Mouse (Mus musculus) G1E (cell line): ENCODE measurements around the gene Olfr304. TPM values are rescaled to one million over a fixed set of nuclear protein-coding genes. Genes with fewer than 3 reads are reported as not detected.
"Not testable (repeated sequence)": the region's sequence is repeated elsewhere in the genome, so short reads cannot be mapped to it uniquely, and the experiment has no call there.

Source experiments
- ATAC-seq: 2 replicates; pipeline ENCODE4 v1.8.0; 2016; ENCODE audit warnings: mild to moderate bottlenecking; ENCODE audit not compliant: insufficient number of reproducible peaks, poor library complexity, low FRiP score, severe bottlenecking; ENCODE audit errors: extremely low read depth
- DNase-seq: peaks from one replicate; pipeline ENCODE4 v3.0.0; 2012; ENCODE audit warnings: low spot score
- H3K27me3 ChIP-seq: 2 replicates; pipeline ENCODE4 v1.6.1; 2012; ENCODE audit warnings: mild to moderate bottlenecking, low read length, inconsistent platforms; ENCODE audit not compliant: insufficient read depth
- H3K36me3 ChIP-seq: replicated peaks from 2 replicates; pipeline ENCODE3; 2012; ENCODE audit warnings: mild to moderate bottlenecking, inconsistent platforms
- H3K4me1 ChIP-seq: 2 replicates; pipeline ENCODE4 v1.6.1; 2012; ENCODE audit warnings: low read depth, low read length, inconsistent platforms, mixed read lengths; ENCODE audit not compliant: insufficient read depth
- H3K4me3 ChIP-seq: 2 replicates; pipeline ENCODE4 v1.5.1; 2012; ENCODE audit warnings: low read depth, mild to moderate bottlenecking, inconsistent platforms, low read length, moderate library complexity, mixed read lengths
- H3K9me3 ChIP-seq: replicated peaks from 2 replicates; pipeline ENCODE4 v1.6.1; 2012; ENCODE audit warnings: inconsistent platforms
- CTCF ChIP-seq: IDR thresholded peaks from 2 replicates; pipeline ENCODE4 v1.5.1; 2012; ENCODE audit warnings: low read depth, low read length, inconsistent platforms, mixed read lengths
- GATA1 ChIP-seq: IDR thresholded peaks from 2 replicates; pipeline ENCODE4 v1.6.1; 2012; ENCODE audit warnings: borderline replicate concordance, low read length, inconsistent platforms, mixed read lengths
- GATA2 ChIP-seq: IDR thresholded peaks from 2 replicates; pipeline ENCODE4 v1.6.1; 2012; ENCODE audit warnings: low read depth, low read length, inconsistent platforms, borderline replicate concordance
- POLR2AphosphoS5 ChIP-seq: IDR thresholded peaks from 2 replicates; pipeline ENCODE4 v1.6.1; 2012; ENCODE audit warnings: low read depth, low read length, inconsistent platforms; ENCODE audit not compliant: insufficient replicate concordance
- TAL1 ChIP-seq: conservative IDR thresholded peaks from 2 replicates; pipeline ENCODE4 v1.6.1; 2012; ENCODE audit warnings: low read depth, low read length, inconsistent platforms, mixed read lengths
- polyA plus RNA-seq: library from polyadenylated mRNA; stranded (reverse); fragments of >175 nt; gene quantifications from 2 replicates; pipeline ENCODE4 v1.2.3, GENCODE M21; 2012
- total RNA-seq, 2 experiments: library from RNA; stranded (forward) in 1 of 2; stranded (reverse) in 1 of 2; fragments of 200-1000 nt in 1 of 2; fragments of >200 nt in 1 of 2; fragmentation: Nextera tagmentation in 1 of 2; gene quantifications; 2 replicates each; pipeline ENCODE4 v1.2.3; 2014 to 2017

Olfr304 gene
- total RNA-seq (2014; fragmentation: Nextera tagmentation), result not detected in 2 replicates
- 0.16 TPM in 1 of 2 replicates, not detected in the other for total RNA-seq (2017)
- polyA plus RNA-seq, result not detected in 2 replicates

GRCm38 (mm10) chr7:86386558-86386957 is at the start of gene Olfr304:
Olfr304 (minus strand) TSS chr7:86386658.
- no peaks in the 10 kb centered on the region for H3K9me3 ChIP-seq

GRCm38 (mm10) chr7:86403546-86403945 is 17.1 kb upstream of the Olfr304 start, which contains the start of gene Olfr301:
Olfr301 (plus strand) TSS chr7:86403846.
- Histone ChIP-seq H3K4me1 (no peaks in the 10 kb centered on the region), H3K36me3 (no peaks in the 10 kb centered on the region), H3K9me3 (no peaks in the 10 kb centered on the region), H3K27me3 (no peaks in the 10 kb centered on the region), H3K4me3 (no peak within 1 kb of the TSS)
- no peak for TF ChIP-seq GATA2
- TF ChIP-seq CTCF, result no peak
- TF ChIP-seq GATA1, result no peak
- no peak for TF ChIP-seq TAL1
- no peak for TF ChIP-seq POLR2AphosphoS5
- no peak for DNase-seq
- no peak for ATAC-seq

More at GRCm38 (mm10) chr7:86386558-86386957, at the start of gene Olfr304:
- no peak within 1 kb of the TSS for H3K4me3 ChIP-seq
- no peaks in the 10 kb centered on the region for H3K36me3 ChIP-seq
- TF ChIP-seq POLR2AphosphoS5, result no peak
- no peak for TF ChIP-seq GATA2
- TF ChIP-seq CTCF, result no peak
- no peak for TF ChIP-seq GATA1
- TF ChIP-seq TAL1, result no peak
- no peaks in the 10 kb centered on the region for H3K27me3 ChIP-seq
- H3K4me1 ChIP-seq, result no peaks in the 10 kb centered on the region
- no peak for ATAC-seq
- no peak for DNase-seq

GRCm38 (mm10) chr7:86397689-86398088 is 11.2 kb upstream of the Olfr304 start, which contains the start of gene Olfr303:
Olfr303 (minus strand) TSS chr7:86397789.
- Histone ChIP-seq H3K27me3 (no peaks in the 10 kb centered on the region), H3K36me3 (no peaks in the 10 kb centered on the region), H3K4me1 (no peaks in the 10 kb centered on the region), H3K4me3 (no peak within 1 kb of the TSS), H3K9me3 (no peaks in the 10 kb centered on the region; the same call in 1 of the 2 replicates)
- no peak for TF ChIP-seq GATA1
- TF ChIP-seq GATA2, result no peak
- no peak for TF ChIP-seq POLR2AphosphoS5
- no peak for TF ChIP-seq CTCF
- no peak for TF ChIP-seq TAL1
- DNase-seq (no peak), ATAC-seq (no peak)

- Histone ChIP-seq H3K27me3 (no peaks in the 10 kb centered on the region), H3K9me3 (no peaks in the 10 kb centered on the region), H3K36me3 (no peaks in the 10 kb centered on the region), H3K4me1 (no peaks in the 10 kb centered on the region), H3K4me3 (no peak overlapping the region)
- no peak for DNase-seq
- ATAC-seq, result no peak
- no peak for TF ChIP-seq GATA1
- TF ChIP-seq TAL1, result no peak
- TF ChIP-seq CTCF, result no peak
- TF ChIP-seq GATA2, result no peak
- TF ChIP-seq POLR2AphosphoS5, result no peak
These were observed 689 bp downstream of the Olfr304 start for GRCm38 (mm10) chr7:86385769-86386168.

GRCm38 (mm10) chr7:86366828-86367227 is 19.6 kb downstream of the Olfr304 start, which contains the start of gene Olfr305:
Olfr305 (minus strand) TSS chr7:86366928.
- DNase-seq (no peak), ATAC-seq (no peak)
- Histone ChIP-seq H3K36me3 (no peaks in the 10 kb centered on the region), H3K27me3 (no peaks in the 10 kb centered on the region), H3K4me1 (no peaks in the 10 kb centered on the region), H3K4me3 (no peak within 1 kb of the TSS), H3K9me3 (0 out of 2 replicates have a peak, but pooled peaks cover 2% of the 10 kb centered on the region)
- no peak for TF ChIP-seq CTCF
- no peak for TF ChIP-seq POLR2AphosphoS5
- TF ChIP-seq GATA1, result no peak
- TF ChIP-seq TAL1, result no peak
- no peak for TF ChIP-seq GATA2

- H3K9me3 ChIP-seq, H3K4me3 ChIP-seq, H3K36me3 ChIP-seq, ATAC-seq, H3K27me3 ChIP-seq, H3K4me1 ChIP-seq, DNase-seq: not testable (repeated sequence)
These were observed 40.2 kb downstream of the Olfr304 start for GRCm38 (mm10) chr7:86346296-86346695.

GRCm38 (mm10) chr7:86344253-86344652 is 42.2 kb downstream of the Olfr304 start:
- no peak for DNase-seq
- peaks cover 3% of the 10 kb centered on the region for H3K9me3 ChIP-seq
- H3K27me3 ChIP-seq, result no peaks in the 10 kb centered on the region
- no peak overlapping the region for H3K4me3 ChIP-seq
- no peak for ATAC-seq
- H3K4me1 ChIP-seq, result no peaks in the 10 kb centered on the region
- no peaks in the 10 kb centered on the region for H3K36me3 ChIP-seq
- no peak for TF ChIP-seq TAL1
- TF ChIP-seq POLR2AphosphoS5, result no peak
- no peak for TF ChIP-seq CTCF
- no peak for TF ChIP-seq GATA2
- TF ChIP-seq GATA1, result no peak
